Mouse (Mus musculus): ENCODE data around the gene Notch2.

GRCm38 (mm10) chr3:98132636-98133035 lies 119.3 kb downstream of the Notch2 start:
- TF ChIP-seq GATA1 (IDR thresholded peaks at IDR 0.05; ENCODE audit: low read length) (no peak), TAL1 (IDR thresholded peaks at IDR 0.05; ENCODE audit: low read length) (no peak)

All from erythroblast, embryonic 14.5 days (primary cell).